Mouse (Mus musculus): ENCODE results near the gene Ankrd66. TPM values are rescaled to one million over a fixed set of nuclear protein-coding genes. Genes with fewer than 3 reads are reported as not detected.

Ankrd66 gene
- polyA plus RNA-seq, 1 experiment from 2014 or later = 0.20 TPM

GRCm38 (mm10) chr17:43485982-43486381, 57.5 kb downstream of the Ankrd66 start:
- DNase-seq (ENCODE audit: low spot score) = no peak
- Histone ChIP-seq H3K9me3 (no peaks in the 10 kb centered on the region), H3K36me3 (no peaks in the 10 kb centered on the region), H3K4me1 (no peaks in the 10 kb centered on the region), H3K27ac (no peak overlapping the region), H3K27me3 (ENCODE audit: insufficient read depth, poor library complexity, severe bottlenecking) (no peaks in the 10 kb centered on the region), H3K4me3 (no peak overlapping the region)
- 86% methylated on average over 3 of the region's 3 CpGs for WGBS

Other genes with a start within 250 kb of the Ankrd66 start
- 12.6 and 19.4 TPM in 2 replicates for gene Adgrf5, start 183.2 kb downstream of the Ankrd66 start, polyA plus RNA-seq (2016; fragmentation: Nextera tagmentation; extraction: Ambion mirVana)
- gene Mep1a, start 40.8 kb downstream of the Ankrd66 start, polyA plus RNA-seq (2016; fragmentation: Nextera tagmentation; extraction: Ambion mirVana) = not detected in 2 replicates
- 12.0 and 12.5 TPM in 2 replicates for gene Pla2g7, start 24.5 kb upstream of the Ankrd66 start, polyA plus RNA-seq (2016; fragmentation: Nextera tagmentation; extraction: Ambion mirVana)
- gene Tdrd6, start 86.7 kb upstream of the Ankrd66 start, polyA plus RNA-seq (2016; fragmentation: Nextera tagmentation; extraction: Ambion mirVana) = 0.04 TPM in 1 of 2 replicates, not detected in the other
- gene Slc25a27, start 123.6 kb upstream of the Ankrd66 start, polyA plus RNA-seq (2016; fragmentation: Nextera tagmentation; extraction: Ambion mirVana) = 12.5 and 19.9 TPM in 2 replicates
- 14.7 and 20.2 TPM in 2 replicates for gene Cyp39a1, start 123.8 kb upstream of the Ankrd66 start, polyA plus RNA-seq (2016; fragmentation: Nextera tagmentation; extraction: Ambion mirVana)

All from heart, embryonic 10.5 days (tissue).